Mouse (Mus musculus): Measurements from ENCODE around the gene Oaz2.

- TF ChIP-seq CTCF (conservative IDR thresholded peaks at IDR 0.05; ENCODE audit: low read length) (peak; percentile 44; the same call in 1 of the 2 replicates), NANOG (IDR thresholded peaks at IDR 0.05; ENCODE audit: borderline replicate concordance, low read length) (no peak), POU5F1 (IDR thresholded peaks at IDR 0.05; ENCODE audit: borderline replicate concordance, low read length) (no peak)
Observed at GRCm38 (mm10) chr9:65682994-65683393, 15.2 kb downstream of the Oaz2 start.

Data from E14TG2a.4 (cell line).